ENCODE assay signal across 18 mouse cellular contexts in genomic region chr6:30347288-30347801, GRCm38 (mm10). TPM values are rescaled to one million over a fixed set of nuclear protein-coding genes. Genes with fewer than 3 reads are reported as not detected.
DNase-seq lines count a peak whose midpoint lies in the region; ATAC-seq lines count a peak whose summit lies in the region.
"Had no signal": no experiment of that assay in that cellular context is flagged by ENCODE, and none has a peak within 500 bp of the region (broad histone marks: within the 10 kb centered on the region; RNA-seq: fewer than 3 reads in every experiment).

No protein-coding gene starts in this region.

- H3K4me2 ChIP-seq in forebrain, embryonic 14.5 days (ENCODE audit: low read length): no peak overlapping the region
- H3K4me2 ChIP-seq in forebrain, embryonic 13.5 days: no peak overlapping the region
- H3K4me2 ChIP-seq: embryonic facial prominence, embryonic 12.5 days; forebrain, embryonic 12.5 days; heart, embryonic 11.5 days; heart, embryonic 15.5 days; hindbrain, embryonic 13.5 days; intestine, embryonic 15.5 days had no signal

- H3K27me3 ChIP-seq in forebrain, embryonic 14.5 days (replicated peaks; ENCODE audit: control insufficient read depth, insufficient read depth, low read length): no peaks in the 10 kb centered on the region
- no peaks in the 10 kb centered on the region for H3K27me3 ChIP-seq in forebrain, embryonic 13.5 days
- H3K27me3 ChIP-seq: embryonic facial prominence, embryonic 12.5 days; forebrain, embryonic 12.5 days; heart, embryonic 15.5 days; hindbrain, embryonic 13.5 days; intestine, embryonic 15.5 days had no signal

- 58% methylated on average over 4 of the region's 4 CpGs for WGBS in forebrain, embryonic 14.5 days
- WGBS in forebrain, embryonic 13.5 days: 73% methylated on average over 4 of the region's 4 CpGs

- H3K9me3 ChIP-seq in forebrain, embryonic 14.5 days (replicated peaks; ENCODE audit: control insufficient read depth, low read length): no peaks in the 10 kb centered on the region
- H3K9me3 ChIP-seq in forebrain, embryonic 13.5 days (replicated peaks): no peaks in the 10 kb centered on the region; the same call in 1 of the 2 replicates
- H3K9me3 ChIP-seq: embryonic facial prominence, embryonic 12.5 days; forebrain, embryonic 12.5 days; heart, embryonic 15.5 days; hindbrain, embryonic 13.5 days; intestine, embryonic 15.5 days had no signal

- no peak overlapping the region for H3K27ac ChIP-seq in forebrain, embryonic 14.5 days (ENCODE audit: low read depth, low read length)
- H3K27ac ChIP-seq in forebrain, embryonic 13.5 days: no peak overlapping the region
- H3K27ac ChIP-seq: embryonic facial prominence, embryonic 12.5 days; forebrain, embryonic 12.5 days; heart, embryonic 15.5 days; hindbrain, embryonic 13.5 days; hindbrain, postnatal 0 days; intestine, embryonic 15.5 days had no signal

- no peak overlapping the region for H3K9ac ChIP-seq in forebrain, embryonic 14.5 days (ENCODE audit: low read length)
- no peak overlapping the region for H3K9ac ChIP-seq in forebrain, embryonic 13.5 days
- H3K9ac ChIP-seq: embryonic facial prominence, embryonic 12.5 days; forebrain, embryonic 12.5 days; heart, embryonic 15.5 days; hindbrain, embryonic 13.5 days; intestine, embryonic 15.5 days had no signal

- intact Hi-C loops in left cerebral cortex, postnatal 4 days (cut with DNase I): no loop called here

- no peak for ATAC-seq in forebrain, embryonic 14.5 days
- ATAC-seq in forebrain, embryonic 13.5 days: no peak
- ATAC-seq in megakaryocyte progenitor cell, adult 5-6 weeks (replicated peaks; ENCODE audit: poor library complexity): 0 out of 2 replicates have a peak, but pooled peaks have one; percentile 26
- ATAC-seq: hindbrain, postnatal 0 days; intestine, embryonic 15.5 days had no signal

- H3K36me3 ChIP-seq in forebrain, embryonic 14.5 days (ENCODE audit: control insufficient read depth, insufficient read depth, low read length): no peaks in the 10 kb centered on the region
- no peaks in the 10 kb centered on the region for H3K36me3 ChIP-seq in forebrain, embryonic 13.5 days (ENCODE audit: poor library complexity, severe bottlenecking)
- H3K36me3 ChIP-seq: embryonic facial prominence, embryonic 12.5 days; forebrain, embryonic 12.5 days; heart, embryonic 15.5 days; hindbrain, embryonic 13.5 days; intestine, embryonic 15.5 days had no signal

- H3K4me1 ChIP-seq in forebrain, embryonic 14.5 days (ENCODE audit: control insufficient read depth, insufficient read depth, low read length): no peaks in the 10 kb centered on the region
- H3K4me1 ChIP-seq in forebrain, embryonic 13.5 days: no peaks in the 10 kb centered on the region
- H3K4me1 ChIP-seq: embryonic facial prominence, embryonic 12.5 days; forebrain, embryonic 12.5 days; heart, embryonic 15.5 days; hindbrain, embryonic 13.5 days; intestine, embryonic 15.5 days had no signal

- H3K4me3 ChIP-seq in forebrain, embryonic 14.5 days (ENCODE audit: low read depth, low read length): no peak overlapping the region
- no peak overlapping the region for H3K4me3 ChIP-seq in forebrain, embryonic 13.5 days
- H3K4me3 ChIP-seq: embryonic facial prominence, embryonic 12.5 days; forebrain, embryonic 12.5 days; heart, embryonic 15.5 days; hindbrain, embryonic 13.5 days; intestine, embryonic 15.5 days had no signal

- DNase-seq in forebrain, embryonic 14.5 days (ENCODE audit: low spot score): peak; percentile 15
- DNase-seq in testis, postnatal 14 days (ENCODE audit: low spot score): peak; percentile 63
- no peak for DNase-seq in testis, postnatal 10 days (ENCODE audit: low spot score)
- no peak for DNase-seq in retina, postnatal 1 day
- DNase-seq in left cerebral cortex, postnatal 4 days: no peak
- DNase-seq: cerebellum, adult 11 months; cerebellum, adult 8-10 months; cerebellum, postnatal 14 days; gastrocnemius, postnatal 36 days had no signal

RNA-seq across cellular contexts. Expression of gene Ube2h, which starts 43.0 kb away (rescaled TPM):
- 57.3 and 71.4 TPM in 2 replicates for polyA plus RNA-seq in forebrain, embryonic 14.5 days (2014; fragmentation: Nextera tagmentation; extraction: Ambion mirVana)
- 52.6 and 55.8 TPM in 2 replicates for polyA plus RNA-seq in forebrain, embryonic 13.5 days (2015; fragmentation: Nextera tagmentation; extraction: Ambion mirVana)
- total RNA-seq in megakaryocyte progenitor cell, adult 5-6 weeks (2015): 6.7 and 8.9 TPM in 2 replicates
- total RNA-seq in megakaryocyte progenitor cell, adult 5-6 weeks (2017): 5.6 and 7.5 TPM in 2 replicates
- total RNA-seq in left cerebral cortex, postnatal 4 days (2021): 10 to 100 TPM; 80.7 to 86.4 TPM

RNA-seq across cellular contexts. Expression of gene Zc3hc1, which starts 43.5 kb away (rescaled TPM):
- 79.2 and 82.8 TPM in 2 replicates for polyA plus RNA-seq in forebrain, embryonic 14.5 days (2014; fragmentation: Nextera tagmentation; extraction: Ambion mirVana)
- 69.2 and 77.7 TPM in 2 replicates for polyA plus RNA-seq in forebrain, embryonic 13.5 days (2015; fragmentation: Nextera tagmentation; extraction: Ambion mirVana)
- total RNA-seq in megakaryocyte progenitor cell, adult 5-6 weeks (2015): 31.0 and 35.6 TPM in 2 replicates
- total RNA-seq in megakaryocyte progenitor cell, adult 5-6 weeks (2017): 41.4 and 49.9 TPM in 2 replicates
- total RNA-seq in left cerebral cortex, postnatal 4 days (2021): 10 to 100 TPM; 38.1 to 39.7 TPM

RNA-seq across cellular contexts. Expression of gene Klhdc10, which starts 54.3 kb away (rescaled TPM):
- polyA plus RNA-seq in forebrain, embryonic 14.5 days (2014; fragmentation: Nextera tagmentation; extraction: Ambion mirVana): 35.2 and 41.1 TPM in 2 replicates
- 26.9 and 28.5 TPM in 2 replicates for polyA plus RNA-seq in forebrain, embryonic 13.5 days (2015; fragmentation: Nextera tagmentation; extraction: Ambion mirVana)
- 27.2 and 28.4 TPM in 2 replicates for total RNA-seq in megakaryocyte progenitor cell, adult 5-6 weeks (2015)
- total RNA-seq in megakaryocyte progenitor cell, adult 5-6 weeks (2017): 50.8 and 69.9 TPM in 2 replicates
- total RNA-seq in left cerebral cortex, postnatal 4 days (2021): 100 to 1,000 TPM; 154 to 156 TPM

Comparison
In these comparisons a context has a peak if more than half of its experiments do, and no peak if none do; other contexts are left out.
1. DNase-seq: peak in forebrain, embryonic 14.5 days (single experiment) and testis, postnatal 14 days (single experiment); none in testis, postnatal 10 days (single experiment), retina, postnatal 1 day (single experiment) and left cerebral cortex, postnatal 4 days (single experiment).
2. RNA of gene Ube2h, which starts 43.0 kb away (total RNA-seq): 80.7 to 86.4 TPM in left cerebral cortex, postnatal 4 days; 5.6 to 8.9 TPM in megakaryocyte progenitor cell, adult 5-6 weeks; every median in the first group is over 4 times any median in the second.